Mouse (Mus musculus) CH12F3 (cell line): ENCODE measurements around the gene Olfr1037.
"Not testable (repeated sequence)": the region's sequence is repeated elsewhere in the genome, so short reads cannot be mapped to it uniquely, and the experiment has no call there.

Source experiments
- in situ Hi-C: fragments of 300-500 bp; cut with MboI; formaldehyde crosslinking; loops from 2 replicates; pipeline ENCODE4 v1.14.3; 2020; ENCODE audit warnings: low sequenced_read_pairs

Gene Olfr1037

DNA sequence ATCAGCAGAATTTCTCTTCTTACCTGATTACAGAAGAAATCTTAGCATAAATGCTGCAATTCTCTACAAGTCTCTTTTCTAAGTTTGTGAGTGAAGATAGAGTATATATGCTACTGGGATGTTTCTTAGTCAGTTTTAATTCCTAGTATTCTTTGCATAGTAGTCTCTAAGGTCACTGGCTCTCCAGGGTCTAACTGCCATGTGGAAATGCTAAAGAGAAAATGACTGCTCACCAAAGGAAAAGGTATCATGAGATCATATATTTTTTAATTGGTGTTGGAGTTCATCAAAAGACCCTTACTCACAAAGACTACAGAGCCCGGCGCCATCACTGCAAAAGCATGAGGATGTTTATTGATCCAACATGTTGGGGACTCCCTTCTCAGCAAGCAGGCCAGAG lies at the start of gene Olfr1037:
Gene Olfr1037 (minus strand): TSS at position 101 of the 400 bp plus-strand sequence.
- in situ Hi-C loops, result no loop called here

DNA sequence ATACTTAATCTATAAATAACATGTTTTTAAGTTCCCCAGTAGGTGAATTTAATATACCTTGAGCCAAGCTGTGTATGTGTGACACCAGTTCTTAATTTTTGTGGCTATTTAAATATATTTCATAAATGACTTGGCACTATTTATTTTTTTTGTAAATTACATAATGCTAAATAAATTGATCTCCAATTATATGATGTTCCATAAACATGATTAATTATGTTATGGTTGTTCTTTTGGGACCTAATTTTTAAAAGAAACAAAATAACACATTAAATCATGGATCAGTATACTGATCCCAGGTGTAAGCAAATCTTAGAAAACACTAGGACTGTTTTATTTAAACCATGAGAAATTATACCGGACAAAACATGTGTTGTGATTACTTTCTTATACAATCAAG lies 48.6 kb upstream of the Olfr1037 start, which contains the start of gene Olfr1039:
Gene Olfr1039 (minus strand): TSS at position 101 of the 400 bp plus-strand sequence.
- in situ Hi-C loops, result no loop called here

DNA sequence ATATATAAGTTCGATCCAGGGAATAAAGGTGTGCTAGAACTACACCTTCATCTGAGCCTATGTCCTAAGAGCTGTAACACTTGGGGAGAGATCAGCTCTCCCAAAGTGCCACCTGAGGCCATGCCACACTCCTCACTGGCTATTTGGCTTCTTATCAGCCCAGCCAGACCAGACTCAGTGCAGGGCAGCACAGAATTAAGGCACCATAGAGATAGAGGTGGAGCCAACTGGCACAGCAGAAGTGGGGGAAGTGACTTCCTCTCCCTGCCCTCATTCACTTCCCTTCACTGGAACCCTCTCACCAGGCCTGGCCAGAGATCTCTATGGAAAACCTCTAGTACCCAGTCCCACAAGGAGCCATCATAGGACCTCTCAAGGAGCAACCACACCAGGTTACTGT lies 6.7 kb downstream of the Olfr1037 start:
- in situ Hi-C loops, result not testable (repeated sequence)

DNA sequence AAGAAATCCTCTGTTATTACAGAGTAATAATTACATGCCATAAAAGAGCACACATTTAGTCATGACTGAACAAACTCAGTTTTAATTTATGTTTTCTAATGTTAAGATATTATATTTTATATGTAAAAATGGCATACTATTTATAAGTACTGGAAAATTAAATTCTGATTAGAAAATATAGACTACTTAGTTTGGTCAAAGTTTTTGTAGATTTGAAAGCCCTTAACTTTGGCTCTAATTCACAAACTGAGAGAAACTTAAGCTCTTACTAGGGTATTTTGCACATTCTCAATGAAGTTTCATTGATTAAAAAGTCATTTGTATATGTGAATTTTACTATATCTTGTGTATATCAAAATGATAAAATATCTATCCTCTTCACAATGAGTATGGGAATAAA lies 13.5 kb downstream of the Olfr1037 start, which contains the start of gene Olfr1036:
Gene Olfr1036 (plus strand): TSS at position 301 of the 400 bp plus-strand sequence.
- in situ Hi-C loops, result not testable (repeated sequence)

DNA sequence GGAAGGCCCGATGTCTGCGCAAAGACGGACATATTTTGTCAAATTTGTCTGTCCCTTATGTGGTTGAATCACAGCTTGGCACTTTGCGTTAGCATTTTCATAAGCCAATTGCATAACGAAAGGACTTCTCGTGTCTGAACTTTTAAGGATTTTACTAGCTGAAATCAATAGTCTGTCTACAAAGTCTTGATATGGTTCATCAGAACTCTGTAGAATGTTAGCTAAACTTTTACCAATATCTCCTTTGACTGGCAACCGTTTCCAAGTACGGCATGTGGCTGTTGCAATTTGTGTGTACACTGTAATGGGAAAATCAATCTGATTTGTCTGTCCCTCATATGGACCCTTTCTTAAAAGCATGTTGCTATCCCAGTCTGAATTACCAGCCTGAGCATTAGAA lies 17.0 kb downstream of the Olfr1037 start:
- in situ Hi-C loops, result no loop called here

DNA sequence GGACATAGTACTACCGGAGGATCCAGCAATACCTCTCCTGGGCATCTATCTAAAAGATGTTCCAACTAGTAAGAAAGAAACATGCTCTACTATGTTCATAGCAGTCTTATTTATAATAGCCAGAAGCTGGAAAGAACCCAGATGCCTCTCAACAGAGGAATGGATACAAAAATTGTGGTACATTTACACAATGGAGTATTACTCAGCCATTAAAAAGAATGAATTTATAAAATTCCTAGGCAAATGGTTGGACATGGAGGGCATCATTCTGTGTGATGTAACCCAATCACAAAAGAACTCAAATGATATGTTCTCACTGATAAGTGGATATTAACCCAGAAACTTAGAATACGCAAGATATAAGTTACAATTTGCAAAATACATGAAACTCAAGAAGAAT lies 23.4 kb downstream of the Olfr1037 start:
- in situ Hi-C loops, result not testable (repeated sequence)

DNA sequence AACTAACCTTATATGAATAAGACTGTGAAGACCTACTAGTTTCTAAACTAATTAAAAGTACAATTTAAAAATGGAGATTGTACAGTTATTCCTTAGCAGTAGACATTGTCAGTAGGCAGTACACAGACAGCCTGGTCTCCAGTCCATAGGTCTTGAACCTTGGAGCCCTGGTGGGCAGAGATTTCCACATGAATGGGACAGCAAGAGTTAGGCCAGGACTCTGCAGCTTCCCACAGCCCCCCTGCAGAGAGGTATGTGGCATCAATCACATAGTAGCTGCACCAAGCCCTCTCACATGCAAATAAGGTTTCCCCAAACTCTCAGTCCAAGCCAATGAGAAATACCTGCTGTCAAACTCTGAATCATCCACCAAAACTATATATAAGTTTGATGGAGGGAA lies 36.4 kb downstream of the Olfr1037 start:
- in situ Hi-C loops, result not testable (repeated sequence)

DNA sequence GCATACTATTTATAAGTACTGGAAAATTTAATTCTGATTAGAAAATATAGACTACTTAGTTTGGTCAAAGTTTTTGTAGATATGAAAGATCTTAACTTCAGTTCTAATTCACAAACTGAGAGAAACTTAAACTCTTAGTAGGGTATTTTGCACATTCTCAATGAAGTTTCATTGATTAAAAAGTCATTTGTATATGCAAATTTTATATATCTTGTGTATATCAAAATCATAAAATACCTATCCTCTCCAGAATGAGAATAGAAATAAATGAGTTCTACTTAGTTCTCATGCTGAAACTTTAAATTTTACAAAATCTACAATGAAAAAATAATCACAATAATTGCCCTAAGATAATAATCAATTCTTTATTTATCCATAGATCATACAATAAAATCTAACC lies 41.6 kb downstream of the Olfr1037 start, which contains the start of gene Olfr1034:
Gene Olfr1034 (plus strand): TSS at position 301 of the 400 bp plus-strand sequence.
- in situ Hi-C loops, result no loop called here
